Mouse (Mus musculus): ENCODE data around the gene 4930432M17Rik. TPM values are rescaled to one million over a fixed set of nuclear protein-coding genes. Genes with fewer than 3 reads are reported as not detected.

4930432M17Rik gene
- total RNA-seq, 2 experiments from 2014 or later: not detected

Other genes with a start within 250 kb of the 4930432M17Rik start
- 100 to 1,000 TPM in 1 of 2 experiments, 10 to 100 TPM in 1; 98.4 to 111 TPM for gene Cnn3, start 244.3 kb upstream of the 4930432M17Rik start, total RNA-seq (2021)
- gene Slc44a3, start 138.4 kb upstream of the 4930432M17Rik start, total RNA-seq (2021): not detected
- 10 to 100 TPM; 56.4 to 60.6 TPM for gene F3, start 52.8 kb downstream of the 4930432M17Rik start, total RNA-seq (2021)
- gene Abcd3, start 144.5 kb downstream of the 4930432M17Rik start, total RNA-seq (2021): 10 to 100 TPM; 56.3 to 59.0 TPM

Data from layer of hippocampus, postnatal 36 days (tissue).